Mouse (Mus musculus) stomach, postnatal 0 days (tissue): ENCODE measurements at regions not wholly inside any gene's neighbourhood (a gene's known extent, or its start where the extent isn't known, plus 50 kb on each side); places are given as distances from the start of the nearest gene placed in this dataset.

Source experiments
- CTCF ChIP-seq: IDR thresholded peaks from 2 replicates; pipeline ENCODE4 v1.5.1; 2016; ENCODE audit warnings: antibody characterized with exemption, low read depth, mild to moderate bottlenecking, moderate library complexity
- EP300 ChIP-seq: optimal IDR thresholded peaks from 2 replicates; pipeline ENCODE3; 2016; ENCODE audit warnings: antibody characterized with exemption

GRCm38 (mm10) chr19:21045565-21045964, 91.6 kb upstream of the Tmc1 start:
- no peak for TF ChIP-seq CTCF
- TF ChIP-seq EP300, result no peak
